Mouse (Mus musculus) neural tube, embryonic 12.5 days (tissue): ENCODE measurements around the gene Dcdc2a. TPM values are rescaled to one million over a fixed set of nuclear protein-coding genes. Genes with fewer than 3 reads are reported as not detected.

Experiments used
- polyA plus RNA-seq: library from polyadenylated mRNA; unstranded; fragments of >200 nt; fragmentation: Nextera tagmentation; extraction: Ambion mirVana; gene quantifications from 2 replicates; pipeline ENCODE4 v1.2.1, GENCODE M21; 2016

Gene Dcdc2a
- polyA plus RNA-seq, 1 experiment from 2014 or later, result 2.9 TPM

Other genes starting within 250 kb of the Dcdc2a start
- gene Acot13, start 224.5 kb upstream of the Dcdc2a start, polyA plus RNA-seq, result 43.4 and 44.3 TPM in 2 replicates
- 60.9 and 61.5 TPM in 2 replicates for gene Tdp2, start 224.3 kb upstream of the Dcdc2a start, polyA plus RNA-seq
- gene D130043K22Rik, start 210.9 kb upstream of the Dcdc2a start, polyA plus RNA-seq, result 1.9 and 2.4 TPM in 2 replicates
- gene Aldh5a1, start 118.3 kb upstream of the Dcdc2a start, polyA plus RNA-seq, result 8.0 and 9.1 TPM in 2 replicates
- 0.76 and 0.87 TPM in 2 replicates for gene Gpld1, start 112.9 kb upstream of the Dcdc2a start, polyA plus RNA-seq
- gene Mrs2, start 35.6 kb upstream of the Dcdc2a start, polyA plus RNA-seq, result 28.8 and 30.3 TPM in 2 replicates
- 27.9 and 28.1 TPM in 2 replicates for gene Nrsn1, start 214.5 kb downstream of the Dcdc2a start, polyA plus RNA-seq